Mouse (Mus musculus) thymus, adult 2 months (tissue): ENCODE results near the gene Gas7.

Experiments used
- CTCF ChIP-seq: fragments of 200-500 bp; IDR thresholded peaks from 2 replicates; pipeline ENCODE4 v1.5.1; 2012; ENCODE audit warnings: mild to moderate bottlenecking, control low read depth, low read length, moderate library complexity, borderline replicate concordance; ENCODE audit not compliant: control insufficient read depth, poor library complexity, insufficient read depth; ENCODE audit errors: extremely low read depth
- POLR2A ChIP-seq: fragments of 200-500 bp; IDR thresholded peaks from 2 replicates; pipeline ENCODE4 v1.6.1; 2012; ENCODE audit warnings: mild to moderate bottlenecking, low read length, control low read depth, moderate library complexity; ENCODE audit not compliant: control insufficient read depth, poor library complexity, insufficient read depth; ENCODE audit errors: extremely low read depth

- no peak for TF ChIP-seq CTCF
- TF ChIP-seq POLR2A: no peak
Measured at GRCm38 (mm10) chr11:67728726-67729125, 273.5 kb downstream of the Gas7 start.
